Mouse (Mus musculus) limb, embryonic 12.5 days (tissue): ENCODE measurements around the gene Cfdp1. TPM values are rescaled to one million over a fixed set of nuclear protein-coding genes. Genes with fewer than 3 reads are reported as not detected.
"Not testable (repeated sequence)": the region's sequence is repeated elsewhere in the genome, so short reads cannot be mapped to it uniquely, and the experiment has no call there.

Source experiments
- ATAC-seq: fragments of 200-750 bp; cut with Nextera tagmentation; 2 replicates; pipeline ENCODE4 v1.8.0; 2017; ENCODE audit warnings: low read depth, moderate TSS enrichment; ENCODE audit not compliant: insufficient number of reproducible peaks, insufficient read depth, low FRiP score, low TSS enrichment
- H3K27ac ChIP-seq: fragments of 300-500 bp; sonication (generic); 2 replicates; pipeline ENCODE4 v1.5.1; 2016; ENCODE audit warnings: mild to moderate bottlenecking, moderate library complexity
- H3K27me3 ChIP-seq: fragments of 300-500 bp; sonication (generic); 2 replicates; pipeline ENCODE4 v1.6.1; 2016; ENCODE audit warnings: mild to moderate bottlenecking, moderate library complexity
- H3K36me3 ChIP-seq: fragments of 300-500 bp; sonication (generic); 2 replicates; pipeline ENCODE4 v1.6.1; 2016; ENCODE audit warnings: mild to moderate bottlenecking, moderate library complexity
- H3K4me1 ChIP-seq: fragments of 300-500 bp; sonication (generic); replicated peaks from 2 replicates; pipeline ENCODE4 v1.6.1; 2016
- H3K4me2 ChIP-seq: fragments of 300-500 bp; sonication (generic); 2 replicates; pipeline ENCODE4 v1.6.1; 2016; ENCODE audit warnings: mild to moderate bottlenecking, moderate library complexity
- H3K4me3 ChIP-seq: fragments of 300-500 bp; sonication (generic); replicated peaks from 2 replicates; pipeline ENCODE4 v1.5.1; 2016; ENCODE audit warnings: mild to moderate bottlenecking
- H3K9ac ChIP-seq: fragments of 300-500 bp; sonication (generic); replicated peaks from 2 replicates; pipeline ENCODE4 v1.6.1; 2016; ENCODE audit warnings: mild to moderate bottlenecking, moderate library complexity
- H3K9me3 ChIP-seq: fragments of 300-500 bp; sonication (generic); 2 replicates; pipeline ENCODE4 v1.6.1; 2016; ENCODE audit warnings: mild to moderate bottlenecking, moderate library complexity
- WGBS: fragments of 180-500 bp; shearing (Covaris S2); methylation state at CpG from one replicate; pipeline ENCODE4 v1.1.7; 2016; 5-methylcytosine and 5-hydroxymethylcytosine counted together
- polyA plus RNA-seq: library from polyadenylated mRNA; unstranded; fragments of >200 nt; fragmentation: Nextera tagmentation; extraction: Ambion mirVana; gene quantifications from 2 replicates; pipeline ENCODE4 v1.2.1, GENCODE M21; 2016

The Cfdp1 gene
- polyA plus RNA-seq, 1 experiment from 2014 or later: 239 TPM

- no peak for ATAC-seq
- 78% methylated on average over 4 of the region's 4 CpGs for WGBS
- no peak overlapping the region for H3K27ac ChIP-seq
Observed at GRCm38 (mm10) chr8:111863280-111863679, 9.2 kb upstream of the Cfdp1 start.

GRCm38 (mm10) chr8:111855977-111856376 lies 1.9 kb upstream of the Cfdp1 start:
- Histone ChIP-seq H3K36me3 (peaks cover 10% of the 10 kb centered on the region; the same call in 1 of the 2 replicates), H3K4me3 (no peak overlapping the region), H3K9ac (no peak overlapping the region), H3K4me1 (peaks cover 8% of the 10 kb centered on the region), H3K27me3 (no peaks in the 10 kb centered on the region), H3K9me3 (no peaks in the 10 kb centered on the region), H3K27ac (no peak overlapping the region), H3K4me2 (no peak overlapping the region)
- no peak for ATAC-seq
- 88% methylated on average over 12 of the region's 12 CpGs for WGBS

More at GRCm38 (mm10) chr8:111863280-111863679, 9.2 kb upstream of the Cfdp1 start:
- Histone ChIP-seq H3K9ac (no peak overlapping the region), H3K4me1 (no peaks in the 10 kb centered on the region), H3K4me2 (no peak overlapping the region), H3K4me3 (no peak overlapping the region), H3K9me3 (no peaks in the 10 kb centered on the region), H3K36me3 (peaks cover 20% of the 10 kb centered on the region), H3K27me3 (no peaks in the 10 kb centered on the region)

GRCm38 (mm10) chr8:111853219-111853618 lies 872 bp downstream of the Cfdp1 start:
- peaks cover 12% of the 10 kb centered on the region for H3K36me3 ChIP-seq
- ATAC-seq, H3K27me3 ChIP-seq, H3K27ac ChIP-seq, H3K9me3 ChIP-seq: not testable (repeated sequence)
- 55% methylated on average over 11 of the region's 12 CpGs for WGBS
- H3K4me3 ChIP-seq: peak overlapping the region; percentile 93
- peak overlapping the region; percentile 86 for H3K9ac ChIP-seq
- peaks cover 13% of the 10 kb centered on the region for H3K4me1 ChIP-seq
- H3K4me2 ChIP-seq: peak overlapping the region; percentile 79

- no peak overlapping the region for H3K4me3 ChIP-seq
- no peak for ATAC-seq
- WGBS: 96% methylated on average over 6 of the region's 6 CpGs
- H3K27ac ChIP-seq: no peak overlapping the region
- H3K9ac ChIP-seq: no peak overlapping the region
- H3K27me3 ChIP-seq: no peaks in the 10 kb centered on the region
- peaks cover 43% of the 10 kb centered on the region for H3K36me3 ChIP-seq
- no peaks in the 10 kb centered on the region for H3K9me3 ChIP-seq
- no peak overlapping the region for H3K4me2 ChIP-seq
- H3K4me1 ChIP-seq: 0 out of 2 replicates have a peak, but pooled peaks cover 4% of the 10 kb centered on the region
Observed at GRCm38 (mm10) chr8:111846746-111847145, 7.3 kb downstream of the Cfdp1 start.

- WGBS: 58% methylated on average over 1 of the region's 1 CpGs
- no peaks in the 10 kb centered on the region for H3K27me3 ChIP-seq
- H3K27ac ChIP-seq: no peak overlapping the region
- H3K9me3 ChIP-seq: no peaks in the 10 kb centered on the region
- ATAC-seq: no peak
- H3K4me3 ChIP-seq: no peak overlapping the region
- H3K9ac ChIP-seq: no peak overlapping the region
- H3K36me3 ChIP-seq: peaks cover 69% of the 10 kb centered on the region
- no peak overlapping the region for H3K4me2 ChIP-seq
- H3K4me1 ChIP-seq: peaks cover 13% of the 10 kb centered on the region
Observed at GRCm38 (mm10) chr8:111835540-111835939, 18.6 kb downstream of the Cfdp1 start.

GRCm38 (mm10) chr8:111834011-111834410 lies 20.1 kb downstream of the Cfdp1 start:
- H3K4me3 ChIP-seq: no peak overlapping the region
- 64% methylated on average over 6 of the region's 6 CpGs for WGBS
- H3K4me2 ChIP-seq: no peak overlapping the region
- H3K4me1 ChIP-seq: peaks cover 13% of the 10 kb centered on the region
- H3K9me3 ChIP-seq: no peaks in the 10 kb centered on the region
- no peak for ATAC-seq
- no peak overlapping the region for H3K9ac ChIP-seq
- H3K36me3 ChIP-seq: peaks cover 70% of the 10 kb centered on the region
- H3K27ac ChIP-seq: no peak overlapping the region
- H3K27me3 ChIP-seq: no peaks in the 10 kb centered on the region

GRCm38 (mm10) chr8:111832983-111833382 lies 21.1 kb downstream of the Cfdp1 start:
- Histone ChIP-seq H3K9me3 (no peaks in the 10 kb centered on the region), H3K27me3 (no peaks in the 10 kb centered on the region), H3K9ac (no peak overlapping the region), H3K36me3 (peaks cover 74% of the 10 kb centered on the region), H3K4me1 (peaks cover 13% of the 10 kb centered on the region), H3K27ac (no peak overlapping the region), H3K4me2 (no peak overlapping the region), H3K4me3 (no peak overlapping the region)
- no peak for ATAC-seq
- WGBS: 51% methylated on average over 5 of the region's 5 CpGs

GRCm38 (mm10) chr8:111831996-111832395 lies 22.1 kb downstream of the Cfdp1 start:
- WGBS: 78% methylated on average over 4 of the region's 4 CpGs
- Histone ChIP-seq H3K9ac (no peak overlapping the region), H3K27me3 (no peaks in the 10 kb centered on the region), H3K36me3 (peaks cover 72% of the 10 kb centered on the region), H3K4me2 (no peak overlapping the region), H3K9me3 (no peaks in the 10 kb centered on the region), H3K4me3 (no peak overlapping the region), H3K4me1 (peaks cover 13% of the 10 kb centered on the region), H3K27ac (no peak overlapping the region)
- ATAC-seq: no peak

- Histone ChIP-seq H3K4me1 (peaks cover 10% of the 10 kb centered on the region), H3K4me3 (no peak overlapping the region), H3K9ac (no peak overlapping the region), H3K27ac (no peak overlapping the region), H3K27me3 (no peaks in the 10 kb centered on the region), H3K9me3 (no peaks in the 10 kb centered on the region), H3K4me2 (no peak overlapping the region), H3K36me3 (peaks cover 86% of the 10 kb centered on the region)
- 80% methylated on average over 6 of the region's 6 CpGs for WGBS
- no peak for ATAC-seq
Observed at GRCm38 (mm10) chr8:111828595-111828994, 25.5 kb downstream of the Cfdp1 start.

- WGBS: 78% methylated on average over 6 of the region's 6 CpGs
- Histone ChIP-seq H3K27ac (no peak overlapping the region), H3K9me3 (no peaks in the 10 kb centered on the region), H3K4me1 (no peaks in the 10 kb centered on the region), H3K36me3 (peaks cover 90% of the 10 kb centered on the region), H3K27me3 (no peaks in the 10 kb centered on the region), H3K4me3 (no peak overlapping the region), H3K4me2 (no peak overlapping the region), H3K9ac (no peak overlapping the region)
- ATAC-seq: no peak
Observed at GRCm38 (mm10) chr8:111825219-111825618, 28.9 kb downstream of the Cfdp1 start.

- no peak for ATAC-seq
- Histone ChIP-seq H3K4me2 (no peak overlapping the region), H3K9me3 (no peaks in the 10 kb centered on the region), H3K36me3 (peaks cover 89% of the 10 kb centered on the region), H3K9ac (no peak overlapping the region), H3K4me3 (no peak overlapping the region), H3K4me1 (no peaks in the 10 kb centered on the region), H3K27ac (no peak overlapping the region), H3K27me3 (no peaks in the 10 kb centered on the region)
- WGBS: 91% methylated on average over 5 of the region's 5 CpGs
Observed at GRCm38 (mm10) chr8:111824334-111824733, 29.8 kb downstream of the Cfdp1 start.

GRCm38 (mm10) chr8:111821199-111821598 lies 32.9 kb downstream of the Cfdp1 start:
- Histone ChIP-seq H3K4me3 (no peak overlapping the region), H3K4me1 (no peaks in the 10 kb centered on the region), H3K4me2 (no peak overlapping the region), H3K36me3 (peaks cover 68% of the 10 kb centered on the region), H3K9me3 (no peaks in the 10 kb centered on the region), H3K27me3 (no peaks in the 10 kb centered on the region), H3K9ac (no peak overlapping the region), H3K27ac (no peak overlapping the region)
- WGBS: 81% methylated on average over 10 of the region's 10 CpGs
- ATAC-seq: no peak
